Mouse (Mus musculus) heart, embryonic 14.5 days (tissue): ENCODE measurements around the gene Tpst2. TPM values are rescaled to one million over a fixed set of nuclear protein-coding genes. Genes with fewer than 3 reads are reported as not detected.
A peak's percentile ranks its signal among the peaks of the same experiment; 100 is the strongest.

ENCODE experiments used
- ATAC-seq: fragments of 200-750 bp; cut with Nextera tagmentation; 2 replicates; pipeline ENCODE4 v1.8.0; 2017; ENCODE audit warnings: low read depth, moderate TSS enrichment; ENCODE audit not compliant: insufficient number of reproducible peaks, insufficient read depth, low FRiP score
- H3K27ac ChIP-seq, 2 experiments: fragments of 200-500 bp in 1 of 2; fragments of 300-500 bp in 1 of 2; sonication (generic) in 1 of 2; replicated peaks in 1 of 2; 2 replicates each; pipeline ENCODE4 v1.5.1; 2012 to 2014; ENCODE audit warnings: low read depth in 2 of 2, low read length in 2 of 2, control low read depth in 1 of 2, mild to moderate bottlenecking in 1 of 2, mixed read lengths in 1 of 2; ENCODE audit not compliant: control insufficient read depth in 1 of 2, insufficient read depth in 1 of 2
- H3K27me3 ChIP-seq: fragments of 300-500 bp; sonication (generic); 2 replicates; pipeline ENCODE4 v1.6.1; 2014; ENCODE audit warnings: mild to moderate bottlenecking, low read length, control low read depth; ENCODE audit not compliant: control insufficient read depth, insufficient read depth
- H3K36me3 ChIP-seq: fragments of 300-500 bp; sonication (generic); 2 replicates; pipeline ENCODE4 v1.6.1; 2014; ENCODE audit warnings: mild to moderate bottlenecking, control low read depth, low read length, mixed read lengths; ENCODE audit not compliant: control insufficient read depth, insufficient read depth
- H3K4me1 ChIP-seq, 2 experiments: fragments of 200-500 bp in 1 of 2; fragments of 300-500 bp in 1 of 2; sonication (generic) in 1 of 2; 2 replicates each; pipeline ENCODE4 v1.6.1; 2012 to 2014; ENCODE audit warnings: low read length in 2 of 2, control low read depth in 1 of 2, mixed read lengths in 1 of 2; ENCODE audit not compliant: control insufficient read depth in 2 of 2, insufficient read depth in 2 of 2
- H3K4me2 ChIP-seq: fragments of 300-500 bp; sonication (generic); 2 replicates; pipeline ENCODE4 v1.6.1; 2014; ENCODE audit warnings: mild to moderate bottlenecking, low read length
- H3K4me3 ChIP-seq, 2 experiments: fragments of 200-500 bp in 1 of 2; fragments of 300-500 bp in 1 of 2; sonication (generic) in 1 of 2; 2 replicates each; pipeline ENCODE4 v1.5.1; 2012 to 2014; ENCODE audit warnings: low read length in 2 of 2, mild to moderate bottlenecking in 2 of 2, control low read depth in 1 of 2, low read depth in 1 of 2, moderate library complexity in 1 of 2; ENCODE audit not compliant: control insufficient read depth in 1 of 2, insufficient read depth in 1 of 2
- H3K9ac ChIP-seq: fragments of 300-500 bp; sonication (generic); 2 replicates; pipeline ENCODE4 v1.6.1; 2014; ENCODE audit warnings: mild to moderate bottlenecking, low read length
- H3K9me3 ChIP-seq: fragments of 300-500 bp; sonication (generic); 2 replicates; pipeline ENCODE4 v1.6.1; 2016; ENCODE audit warnings: low read length, control low read depth; ENCODE audit not compliant: control insufficient read depth
- WGBS: fragments of 180-500 bp; shearing (Covaris S2); extraction: QIAGEN DNeasy Blood & Tissue Kit; methylation state at CpG from one replicate; pipeline ENCODE4 v1.1.7; 2014; 5-methylcytosine and 5-hydroxymethylcytosine counted together
- polyA plus RNA-seq: library from polyadenylated mRNA; unstranded; fragments of >200 nt; fragmentation: Nextera tagmentation; extraction: Ambion mirVana; gene quantifications from 2 replicates; pipeline ENCODE4 v1.2.1, GENCODE M21; 2014

The Tpst2 gene
- polyA plus RNA-seq, 1 experiment from 2014 or later = 45.9 TPM

DNA sequence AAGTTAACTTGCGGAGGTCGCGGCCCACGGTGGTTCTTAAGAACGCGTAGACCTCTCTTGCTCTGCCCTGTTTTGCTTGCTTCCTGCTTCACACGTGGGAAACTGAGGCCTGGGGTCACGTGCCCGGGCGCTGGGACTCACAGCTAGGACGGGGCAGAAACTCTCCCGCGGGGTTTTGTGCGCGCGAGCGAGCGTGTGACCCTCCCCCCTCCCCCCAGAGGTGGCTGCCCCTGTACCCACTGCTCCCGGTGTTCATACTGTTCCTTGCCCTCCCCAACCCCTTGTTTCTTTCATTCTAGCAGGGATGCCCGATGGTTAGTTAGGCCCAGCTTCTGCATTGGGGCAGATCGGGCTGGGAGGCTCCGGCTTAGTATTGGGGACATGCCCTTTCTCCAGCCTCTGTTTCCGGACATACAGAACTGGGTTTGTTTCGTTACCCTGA is 437 bp downstream of the Tpst2 start:
- H3K9me3 ChIP-seq = no peaks in the 10 kb centered on the region
- no peaks in the 10 kb centered on the region for H3K36me3 ChIP-seq
- peak overlapping the region; percentile 91 for H3K9ac ChIP-seq
- peak; percentile 9; the same call in 1 of the 2 replicates for ATAC-seq
- peak overlapping the region; percentile 4 to 80; a peak in 3 of 4 replicates for H3K27ac ChIP-seq
- peak overlapping the region; percentile 90 for H3K4me2 ChIP-seq
- 1% methylated on average over 24 of the region's 24 CpGs for WGBS
- H3K27me3 ChIP-seq = no peaks in the 10 kb centered on the region
- H3K4me1 ChIP-seq = peaks cover 12 to 40% of the 10 kb centered on the region in 2 experiments
- H3K4me3 ChIP-seq = peak overlapping the region; percentile 56 to 80

DNA sequence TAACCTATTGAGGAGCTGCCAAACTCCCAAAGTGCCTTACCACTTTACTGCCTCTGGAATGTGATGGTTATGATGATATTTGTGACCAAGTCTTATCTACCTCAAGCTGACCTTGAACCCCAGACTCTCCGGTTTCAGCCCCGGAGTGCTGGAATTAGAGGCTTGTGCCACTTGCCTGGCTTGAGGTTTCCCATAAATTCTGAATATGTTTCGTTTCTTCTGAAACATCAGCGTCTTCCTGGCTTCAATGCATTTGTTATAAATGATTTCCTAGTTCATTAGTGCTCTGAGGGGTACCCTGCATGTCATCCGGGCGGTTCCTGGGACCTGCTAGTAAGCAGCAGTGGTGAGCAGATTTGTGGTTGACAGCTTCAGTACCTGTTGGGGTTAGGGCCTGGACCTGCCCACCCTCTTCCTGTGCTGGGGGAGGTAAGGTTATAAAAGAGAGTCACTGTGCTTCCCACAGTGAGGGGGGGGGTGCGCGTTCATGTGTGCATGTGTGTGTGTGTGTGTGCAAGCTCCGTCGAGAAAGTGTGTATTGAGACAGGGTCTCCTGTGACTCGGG is 1.5 kb downstream of the Tpst2 start:
- no peaks in the 10 kb centered on the region for H3K36me3 ChIP-seq
- peaks cover 12 to 47% of the 10 kb centered on the region in 2 experiments for H3K4me1 ChIP-seq
- H3K4me2 ChIP-seq = peak overlapping the region; percentile 90
- ATAC-seq = no peak
- H3K9me3 ChIP-seq = no peaks in the 10 kb centered on the region
- WGBS = 89% methylated on average over 11 of the region's 11 CpGs
- H3K27me3 ChIP-seq = no peaks in the 10 kb centered on the region
- H3K9ac ChIP-seq = peak overlapping the region; percentile 91; the same call in 1 of the 2 replicates
- no peak overlapping the region for H3K27ac ChIP-seq
- H3K4me3 ChIP-seq = peak overlapping the region; percentile 3 to 80; a peak in 3 of 4 replicates

DNA sequence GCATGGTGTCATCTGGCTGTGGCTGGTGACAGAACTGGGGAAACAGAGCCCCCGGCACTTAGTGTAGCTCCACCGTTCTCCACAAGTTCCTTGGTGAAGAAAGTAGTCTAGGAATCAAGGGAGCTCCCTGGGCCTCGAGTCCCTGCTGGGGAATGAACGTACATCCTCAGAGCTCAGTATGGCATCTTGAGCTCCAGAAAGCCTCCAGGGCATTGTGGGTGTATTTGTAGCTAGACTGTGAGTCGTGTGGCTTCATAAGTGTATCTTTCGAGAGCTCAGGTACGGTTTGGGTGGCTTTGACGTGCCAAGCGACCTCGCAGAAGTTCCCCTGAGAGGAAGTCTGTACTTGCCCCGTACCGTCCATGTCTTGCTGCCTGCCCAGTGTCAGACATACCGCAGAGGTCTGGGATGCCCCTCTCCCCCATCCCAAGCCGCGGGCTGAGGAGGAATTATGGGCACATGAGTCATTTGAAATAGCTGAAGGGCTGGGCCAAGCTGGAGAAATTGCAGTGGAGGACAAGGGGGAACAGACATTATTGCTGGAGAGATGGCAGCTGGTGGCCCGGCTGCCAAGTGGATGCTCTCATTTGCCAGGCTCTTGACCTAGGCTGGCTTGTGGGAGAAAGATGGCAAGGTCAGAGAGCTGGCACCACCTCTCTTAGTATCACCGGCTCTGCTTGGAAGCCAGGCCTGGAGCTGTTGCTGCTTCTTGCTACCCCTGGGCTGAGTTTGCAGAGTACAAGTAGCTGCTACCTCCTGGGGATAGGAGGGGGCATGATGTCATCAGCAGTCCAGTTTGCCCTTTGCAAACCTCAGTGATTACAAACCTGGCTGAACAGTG is 2.9 kb downstream of the Tpst2 start:
- Histone ChIP-seq H3K4me2 (peak overlapping the region; percentile 90), H3K4me3 (no peak overlapping the region)
- 75% methylated on average over 17 of the region's 17 CpGs for WGBS

DNA sequence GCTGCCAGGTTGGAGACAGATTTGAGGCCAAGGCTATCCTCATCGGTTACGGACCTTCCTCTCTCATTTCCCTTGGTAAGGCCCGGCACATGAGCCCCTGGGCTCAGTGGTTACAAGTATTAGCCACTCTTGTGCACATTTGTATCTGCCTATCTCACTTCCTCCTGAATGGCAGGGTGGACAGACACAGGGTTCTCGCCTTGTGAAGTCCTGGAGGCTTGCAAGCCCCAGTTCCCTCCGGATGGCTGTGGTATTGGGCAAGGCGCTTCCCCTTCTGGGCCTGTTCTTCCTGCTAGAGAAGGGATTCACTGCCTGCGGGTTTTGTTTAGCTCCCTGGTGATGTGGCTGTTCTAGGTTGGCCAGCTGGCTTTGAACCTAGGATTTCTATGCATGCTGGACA is 3.7 kb downstream of the Tpst2 start:
- Histone ChIP-seq H3K4me1 (peaks cover 26 to 65% of the 10 kb centered on the region in 2 experiments), H3K27me3 (no peaks in the 10 kb centered on the region), H3K27ac (no peak overlapping the region; a peak in 1 of 4 replicates), H3K4me2 (peak overlapping the region; percentile 90; the same call in 1 of the 2 replicates), H3K9ac (peak overlapping the region; percentile 12; the same call in 1 of the 2 replicates), H3K9me3 (no peaks in the 10 kb centered on the region), H3K4me3 (no peak overlapping the region), H3K36me3 (no peaks in the 10 kb centered on the region)
- no peak for ATAC-seq
- WGBS = 81% methylated on average over 7 of the region's 7 CpGs

More for the DNA sequence above, 2.9 kb downstream of the Tpst2 start:
- no peaks in the 10 kb centered on the region for H3K27me3 ChIP-seq
- ATAC-seq = no peak
- H3K36me3 ChIP-seq = no peaks in the 10 kb centered on the region
- peak overlapping the region in 1 of 2 experiments; percentile 14; a peak in 1 of 4 replicates for H3K27ac ChIP-seq
- no peaks in the 10 kb centered on the region for H3K9me3 ChIP-seq
- peak overlapping the region; percentile 12; the same call in 1 of the 2 replicates for H3K9ac ChIP-seq
- peaks cover 20 to 58% of the 10 kb centered on the region in 2 experiments for H3K4me1 ChIP-seq

DNA sequence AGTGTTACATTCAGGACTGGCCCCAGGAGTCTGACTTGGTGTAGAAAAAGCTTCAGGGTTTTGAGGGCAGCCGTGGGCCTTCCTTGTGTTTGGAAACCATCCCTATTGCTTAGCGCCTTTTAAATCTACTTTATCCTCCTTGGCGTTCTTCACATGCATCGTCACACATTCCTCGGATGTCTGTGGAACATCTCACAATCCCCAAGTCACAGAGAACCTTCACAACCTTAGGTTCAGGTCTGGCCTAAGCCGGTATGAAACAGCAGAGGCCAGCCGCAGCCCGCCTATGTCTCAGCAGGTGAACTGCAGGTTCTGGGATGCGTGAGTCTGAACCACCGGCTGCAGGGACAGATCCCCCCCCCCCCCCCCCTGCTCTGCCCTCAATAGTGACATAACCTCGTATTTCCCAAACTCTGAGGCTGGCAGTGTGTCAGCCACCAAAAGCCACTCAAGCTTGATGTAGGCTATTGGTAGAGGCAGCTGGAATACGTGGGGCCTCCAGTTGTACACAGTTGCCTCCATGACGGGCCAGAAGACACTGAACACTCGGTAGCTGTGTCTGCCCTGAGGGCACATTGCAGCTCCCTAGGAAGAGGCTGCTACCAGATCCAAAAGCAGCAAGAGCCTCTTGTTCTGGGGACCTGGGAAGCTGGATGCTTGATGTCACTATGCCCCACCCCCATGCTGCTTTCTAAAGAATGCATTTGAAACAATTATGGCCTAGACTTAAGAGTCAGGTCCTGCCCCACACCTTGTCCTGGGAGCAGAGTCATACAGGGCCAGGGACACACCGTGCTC is 4.6 kb downstream of the Tpst2 start:
- Histone ChIP-seq H3K4me2 (no peak overlapping the region), H3K27me3 (no peaks in the 10 kb centered on the region), H3K9ac (no peak overlapping the region), H3K36me3 (no peaks in the 10 kb centered on the region), H3K27ac (peak overlapping the region in 1 of 2 experiments; percentile 73; a peak in 1 of 4 replicates), H3K4me3 (no peak overlapping the region), H3K4me1 (peaks cover 26 to 65% of the 10 kb centered on the region in 2 experiments), H3K9me3 (no peaks in the 10 kb centered on the region)
- no peak for ATAC-seq
- 59% methylated on average over 15 of the region's 15 CpGs for WGBS

DNA sequence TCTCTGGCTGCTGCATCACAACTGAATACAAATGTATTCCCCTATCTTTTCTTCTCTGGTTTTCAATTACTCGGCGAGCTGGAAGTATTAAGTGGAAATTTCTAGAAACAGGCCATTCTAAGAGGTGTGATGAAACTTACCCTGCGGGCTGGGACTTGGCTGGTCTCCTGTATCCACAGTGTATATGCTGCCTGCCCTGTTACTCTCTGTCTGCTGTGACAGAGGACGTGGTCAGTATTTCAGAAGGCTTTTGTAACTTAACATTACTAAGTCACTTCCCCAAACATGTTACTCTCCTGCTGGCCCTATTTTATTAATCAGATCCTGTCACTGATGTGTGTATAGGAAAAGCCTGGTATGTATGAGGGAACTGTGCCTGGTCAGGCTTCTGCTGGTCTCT is 5.2 kb downstream of the Tpst2 start:
- Histone ChIP-seq H3K9ac (no peak overlapping the region), H3K36me3 (no peaks in the 10 kb centered on the region), H3K9me3 (no peaks in the 10 kb centered on the region), H3K4me1 (peaks cover 26 to 65% of the 10 kb centered on the region in 2 experiments), H3K4me3 (no peak overlapping the region), H3K27me3 (no peaks in the 10 kb centered on the region), H3K27ac (peak overlapping the region in 1 of 2 experiments; percentile 73; a peak in 2 of 4 replicates), H3K4me2 (no peak overlapping the region)
- 70% methylated on average over 4 of the region's 4 CpGs for WGBS
- ATAC-seq = no peak
